Mouse (Mus musculus) midbrain, embryonic 14.5 days (tissue): ENCODE results near the gene Wnk4. TPM values are rescaled to one million over a fixed set of nuclear protein-coding genes. Genes with fewer than 3 reads are reported as not detected.

Experiments
- polyA plus RNA-seq: library from polyadenylated mRNA; unstranded; fragments of >200 nt; fragmentation: Nextera tagmentation; extraction: Ambion mirVana; gene quantifications from 2 replicates; pipeline ENCODE4 v1.2.1, GENCODE M21; 2014

Wnk4 gene
- polyA plus RNA-seq, 1 experiment from 2014 or later, result 5.3 TPM

Other genes starting within 250 kb of the Wnk4 start
- 9.5 and 9.8 TPM in 2 replicates for gene Naglu, start 190.6 kb upstream of the Wnk4 start, polyA plus RNA-seq
- 0.16 and 0.43 TPM in 2 replicates for gene Hsd17b1, start 182.2 kb upstream of the Wnk4 start, polyA plus RNA-seq
- gene Coasy, start 178.0 kb upstream of the Wnk4 start, polyA plus RNA-seq, result 43.6 and 44.4 TPM in 2 replicates
- gene Mlx, start 173.3 kb upstream of the Wnk4 start, polyA plus RNA-seq, result 92.9 and 100 TPM in 2 replicates
- gene Psmc3ip, start 165.1 kb upstream of the Wnk4 start, polyA plus RNA-seq, result 19.2 and 19.6 TPM in 2 replicates
- gene Retreg3, start 140.7 kb upstream of the Wnk4 start, polyA plus RNA-seq, result 13.1 and 26.0 TPM in 2 replicates
- 73.3 and 75.5 TPM in 2 replicates for gene Tubg1, start 140.6 kb upstream of the Wnk4 start, polyA plus RNA-seq
- 42.2 and 56.0 TPM in 2 replicates for gene Tubg2, start 104.7 kb upstream of the Wnk4 start, polyA plus RNA-seq
- 2.3 and 2.8 TPM in 2 replicates for gene Cntnap1, start 90.0 kb upstream of the Wnk4 start, polyA plus RNA-seq
- 8.2 and 8.4 TPM in 2 replicates for gene Plekhh3, start 89.2 kb upstream of the Wnk4 start, polyA plus RNA-seq
- 0.16 TPM in 1 of 2 replicates, not detected in the other for gene Ccr10, start 85.1 kb upstream of the Wnk4 start, polyA plus RNA-seq
- 25.1 and 25.6 TPM in 2 replicates for gene Ezh1, start 34.1 kb upstream of the Wnk4 start, polyA plus RNA-seq
- gene Ramp2, start 14.5 kb upstream of the Wnk4 start, polyA plus RNA-seq, result 59.7 and 84.0 TPM in 2 replicates
- gene Vps25, start 6.9 kb upstream of the Wnk4 start, polyA plus RNA-seq, result 111 and 134 TPM in 2 replicates
- 0.38 and 0.55 TPM in 2 replicates for gene Cntd1, start 18.4 kb downstream of the Wnk4 start, polyA plus RNA-seq
- gene Coa3, start 18.5 kb downstream of the Wnk4 start, polyA plus RNA-seq, result 221 and 243 TPM in 2 replicates
- 148 and 193 TPM in 2 replicates for gene Becn1, start 41.7 kb downstream of the Wnk4 start, polyA plus RNA-seq
- 101 and 103 TPM in 2 replicates for gene Psme3, start 55.6 kb downstream of the Wnk4 start, polyA plus RNA-seq
- 1.3 and 1.7 TPM in 2 replicates for gene Aoc2, start 64.5 kb downstream of the Wnk4 start, polyA plus RNA-seq
- gene Aoc3, start 70.0 kb downstream of the Wnk4 start, polyA plus RNA-seq, result 0.04 TPM in 1 of 2 replicates, not detected in the other
- not detected in 2 replicates for gene G6pc, start 107.0 kb downstream of the Wnk4 start, polyA plus RNA-seq
- 90.7 and 101 TPM in 2 replicates for gene Aarsd1, start 157.0 kb downstream of the Wnk4 start, polyA plus RNA-seq
- gene Gm27029, start 164.2 kb downstream of the Wnk4 start, polyA plus RNA-seq, result 7.5 and 7.6 TPM in 2 replicates
- 21.1 and 23.1 TPM in 2 replicates for gene Rundc1, start 164.5 kb downstream of the Wnk4 start, polyA plus RNA-seq
- gene Ptges3l, start 164.8 kb downstream of the Wnk4 start, polyA plus RNA-seq, result 1.1 TPM in 2 replicates
- gene Rpl27, start 181.7 kb downstream of the Wnk4 start, polyA plus RNA-seq, result 301 and 329 TPM in 2 replicates
- gene Ifi35, start 187.8 kb downstream of the Wnk4 start, polyA plus RNA-seq, result 1.5 and 5.9 TPM in 2 replicates
- 58.6 and 72.6 TPM in 2 replicates for gene Rnd2, start 204.4 kb downstream of the Wnk4 start, polyA plus RNA-seq
- 99.9 and 129 TPM in 2 replicates for gene Vat1, start 205.7 kb downstream of the Wnk4 start, polyA plus RNA-seq